Mouse (Mus musculus): ENCODE measurements around the gene Syne1. TPM values are rescaled to one million over a fixed set of nuclear protein-coding genes. Genes with fewer than 3 reads are reported as not detected.

Syne1 gene
- total RNA-seq, 1 experiment: 7.1 TPM

DNA sequence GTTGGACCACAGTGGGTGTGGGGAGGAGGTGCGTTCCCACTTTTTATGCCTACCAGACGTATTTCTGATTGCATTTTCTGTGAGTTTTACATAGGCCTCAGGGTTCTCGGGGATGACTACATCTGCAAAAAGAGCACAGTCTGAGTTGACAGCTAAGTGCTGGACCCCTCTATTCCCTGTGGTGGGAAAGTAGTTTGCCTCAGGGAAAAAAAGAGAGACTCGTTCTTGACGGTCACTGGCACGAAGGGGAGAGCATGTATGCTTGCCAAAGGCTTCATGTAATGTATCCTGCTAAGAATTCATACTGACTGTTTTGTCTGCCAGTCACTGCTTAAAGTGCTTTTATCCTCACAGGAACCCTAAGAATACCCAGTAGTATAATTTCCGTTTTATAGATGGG is 506.1 kb downstream of the Syne1 start:
- H3K9me3 ChIP-seq (ENCODE audit: control insufficient read depth, insufficient read depth, low read depth, low read length): no peaks in the 10 kb centered on the region
- no peak overlapping the region for H3K9ac ChIP-seq (ENCODE audit: insufficient read depth, low read depth, low read length, poor library complexity, severe bottlenecking)
- no peak for DNase-seq (ENCODE audit: low read depth, low spot score)
- no peaks in the 10 kb centered on the region for H3K4me1 ChIP-seq (ENCODE audit: control insufficient read depth in 2 of 2, insufficient read depth in 2 of 2, low read length in 2 of 2, poor library complexity in 1 of 2)
- in situ Hi-C loops (cut with MboI; ENCODE audit: low sequenced_read_pairs in 2 of 2, unreplicated experiment in 2 of 2): no loop called here
- no peak overlapping the region for H3K4me3 ChIP-seq (ENCODE audit: insufficient read depth in 1 of 2, low read depth in 1 of 2, low read length in 2 of 2, poor library complexity in 1 of 2, severe bottlenecking in 1 of 2)
- H3K36me3 ChIP-seq (ENCODE audit: control insufficient read depth, insufficient read depth, low read length, poor library complexity, severe bottlenecking): no peaks in the 10 kb centered on the region
- TF ChIP-seq CHD2 (IDR thresholded peaks at IDR 0.05; ENCODE audit: low read depth, low read length): no peak
- no peak for TF ChIP-seq MAFK (IDR thresholded peaks at IDR 0.05; ENCODE audit: insufficient read depth, low read depth, low read length)
- no peak for TF ChIP-seq HCFC1 (IDR thresholded peaks at IDR 0.05; ENCODE audit: borderline replicate concordance, insufficient read depth, low read length)
- no peak for TF ChIP-seq ZNF384 (IDR thresholded peaks at IDR 0.05; ENCODE audit: low read depth, low read length)
- TF ChIP-seq ZC3H11A (IDR thresholded peaks at IDR 0.05; ENCODE audit: borderline replicate concordance, low read depth, low read length): no peak
- no peak overlapping the region for H3K27ac ChIP-seq (ENCODE audit: insufficient read depth, low read depth, low read length, poor library complexity, severe bottlenecking)

DNA sequence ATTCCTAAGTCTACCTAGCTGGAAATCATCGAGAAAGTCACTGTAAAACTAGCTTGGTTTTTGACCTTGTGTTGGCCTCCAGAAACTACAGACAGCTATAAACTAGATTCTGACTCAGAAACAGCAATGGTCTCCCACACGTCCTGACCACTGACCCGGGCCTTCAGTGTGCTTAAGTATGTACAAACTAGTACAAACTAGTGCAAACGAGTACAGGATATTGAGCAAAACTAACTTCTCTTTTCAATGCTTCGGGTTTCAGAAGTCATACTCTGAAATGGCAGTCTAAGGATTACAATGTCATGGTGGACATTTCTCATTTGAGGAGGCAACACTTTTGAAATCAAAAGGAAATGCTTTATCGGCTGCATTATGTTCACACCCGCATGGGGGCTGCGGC is 506.8 kb downstream of the Syne1 start:
- Histone ChIP-seq H3K4me3 (ENCODE audit: insufficient read depth in 1 of 2, low read depth in 1 of 2, low read length in 2 of 2, poor library complexity in 1 of 2, severe bottlenecking in 1 of 2) (no peak overlapping the region), H3K9me3 (ENCODE audit: control insufficient read depth, insufficient read depth, low read depth, low read length) (no peaks in the 10 kb centered on the region), H3K27ac (ENCODE audit: insufficient read depth, low read depth, low read length, poor library complexity, severe bottlenecking) (no peak overlapping the region), H3K36me3 (ENCODE audit: control insufficient read depth, insufficient read depth, low read length, poor library complexity, severe bottlenecking) (no peaks in the 10 kb centered on the region), H3K4me1 (ENCODE audit: control insufficient read depth in 2 of 2, insufficient read depth in 2 of 2, low read length in 2 of 2, poor library complexity in 1 of 2) (no peaks in the 10 kb centered on the region), H3K9ac (ENCODE audit: insufficient read depth, low read depth, low read length, poor library complexity, severe bottlenecking) (no peak overlapping the region)
- TF ChIP-seq CHD2 (IDR thresholded peaks at IDR 0.05; ENCODE audit: low read depth, low read length) (no peak), ZNF384 (IDR thresholded peaks at IDR 0.05; ENCODE audit: low read depth, low read length) (no peak), MAFK (IDR thresholded peaks at IDR 0.05; ENCODE audit: insufficient read depth, low read depth, low read length) (no peak), HCFC1 (IDR thresholded peaks at IDR 0.05; ENCODE audit: borderline replicate concordance, insufficient read depth, low read length) (no peak), ZC3H11A (IDR thresholded peaks at IDR 0.05; ENCODE audit: borderline replicate concordance, low read depth, low read length) (no peak)
- in situ Hi-C loops (cut with MboI; ENCODE audit: low sequenced_read_pairs in 2 of 2, unreplicated experiment in 2 of 2): no loop called here
- DNase-seq (ENCODE audit: low read depth, low spot score): no peak

DNA sequence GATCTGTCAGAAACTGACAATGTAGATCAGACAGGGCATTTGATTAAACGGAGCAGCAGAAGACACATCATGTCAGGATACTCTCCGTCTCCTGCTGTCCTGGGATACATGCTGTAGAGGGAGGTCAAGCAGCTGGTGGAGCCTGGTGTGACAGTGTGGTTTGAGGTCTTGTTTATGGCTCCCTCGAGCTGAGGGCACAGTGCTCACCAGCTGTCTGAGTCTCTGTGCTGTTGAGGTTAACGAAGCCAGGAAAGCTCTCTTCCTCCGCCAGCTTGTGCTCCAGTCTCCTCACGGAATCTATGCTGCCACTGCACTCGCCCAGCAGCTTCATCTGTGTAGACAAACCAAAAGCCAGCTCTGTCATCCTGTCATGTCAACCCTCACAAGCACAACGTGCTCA is 510.0 kb downstream of the Syne1 start:
- no peak overlapping the region for H3K4me3 ChIP-seq (ENCODE audit: insufficient read depth in 1 of 2, low read depth in 1 of 2, low read length in 2 of 2, poor library complexity in 1 of 2, severe bottlenecking in 1 of 2)
- no peak overlapping the region for H3K27ac ChIP-seq (ENCODE audit: insufficient read depth, low read depth, low read length, poor library complexity, severe bottlenecking)
- no peaks in the 10 kb centered on the region for H3K4me1 ChIP-seq (ENCODE audit: control insufficient read depth in 2 of 2, insufficient read depth in 2 of 2, low read length in 2 of 2, poor library complexity in 1 of 2)
- no peaks in the 10 kb centered on the region for H3K9me3 ChIP-seq (ENCODE audit: control insufficient read depth, insufficient read depth, low read depth, low read length)
- no peak overlapping the region for H3K9ac ChIP-seq (ENCODE audit: insufficient read depth, low read depth, low read length, poor library complexity, severe bottlenecking)
- H3K36me3 ChIP-seq (ENCODE audit: control insufficient read depth, insufficient read depth, low read length, poor library complexity, severe bottlenecking): no peaks in the 10 kb centered on the region
- in situ Hi-C loops (cut with MboI; ENCODE audit: low sequenced_read_pairs in 2 of 2, unreplicated experiment in 2 of 2): no loop called here
- no peak for TF ChIP-seq ZNF384 (IDR thresholded peaks at IDR 0.05; ENCODE audit: low read depth, low read length)
- no peak for TF ChIP-seq ZC3H11A (IDR thresholded peaks at IDR 0.05; ENCODE audit: borderline replicate concordance, low read depth, low read length)
- TF ChIP-seq HCFC1 (IDR thresholded peaks at IDR 0.05; ENCODE audit: borderline replicate concordance, insufficient read depth, low read length): no peak
- no peak for TF ChIP-seq CHD2 (IDR thresholded peaks at IDR 0.05; ENCODE audit: low read depth, low read length)
- no peak for TF ChIP-seq MAFK (IDR thresholded peaks at IDR 0.05; ENCODE audit: insufficient read depth, low read depth, low read length)
- DNase-seq (ENCODE audit: low read depth, low spot score): no peak

DNA sequence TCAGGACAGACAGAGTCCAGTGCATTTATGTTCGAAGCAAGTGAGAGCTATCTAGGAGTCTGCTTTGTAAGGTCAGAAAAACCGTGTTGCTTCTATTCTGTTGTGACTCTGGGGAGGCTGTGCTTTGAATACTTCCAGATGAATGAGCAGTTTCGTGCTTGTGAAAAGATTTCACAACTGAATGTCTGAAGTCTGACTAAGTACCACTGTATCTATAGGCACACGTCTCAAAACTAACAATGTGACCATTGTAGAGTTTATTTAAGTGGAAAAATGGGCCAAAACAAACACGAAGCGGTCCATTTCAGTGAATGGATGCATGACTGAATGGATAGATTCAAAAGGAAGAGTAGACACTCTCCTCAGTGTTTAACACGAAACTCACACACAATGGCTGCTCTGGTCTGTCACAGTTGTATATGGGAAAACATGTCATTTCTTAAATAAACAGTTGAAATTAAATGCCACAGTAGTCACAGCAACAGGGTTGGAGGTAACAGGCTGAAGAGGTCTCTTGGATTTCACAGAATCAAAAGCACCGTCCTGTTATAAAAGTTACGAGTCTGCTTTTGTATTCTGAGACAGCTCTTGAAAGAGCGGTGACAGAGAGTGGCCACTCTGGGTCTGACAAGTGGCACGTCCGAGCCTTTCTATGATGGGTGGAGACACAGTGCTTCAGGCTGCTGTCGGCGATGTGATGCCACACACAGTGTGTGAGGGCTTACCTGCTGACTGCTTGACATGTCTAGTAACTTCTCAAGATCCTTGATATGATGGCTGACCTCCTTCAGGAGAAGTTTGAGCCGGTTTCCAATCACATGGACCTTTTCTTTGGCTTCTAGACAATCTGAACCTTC is 518.9 kb downstream of the Syne1 start:
- no peaks in the 10 kb centered on the region; the same call in 1 of the 2 replicates for H3K9me3 ChIP-seq (ENCODE audit: control insufficient read depth, insufficient read depth, low read depth, low read length)
- DNase-seq (ENCODE audit: low read depth, low spot score): no peak
- no peak for TF ChIP-seq HCFC1 (IDR thresholded peaks at IDR 0.05; ENCODE audit: borderline replicate concordance, insufficient read depth, low read length)
- no peak for TF ChIP-seq CHD2 (IDR thresholded peaks at IDR 0.05; ENCODE audit: low read depth, low read length)
- no peak for TF ChIP-seq MAFK (IDR thresholded peaks at IDR 0.05; ENCODE audit: insufficient read depth, low read depth, low read length)
- no peak for TF ChIP-seq ZNF384 (IDR thresholded peaks at IDR 0.05; ENCODE audit: low read depth, low read length)
- TF ChIP-seq ZC3H11A (IDR thresholded peaks at IDR 0.05; ENCODE audit: borderline replicate concordance, low read depth, low read length): no peak
- no peak overlapping the region for H3K27ac ChIP-seq (ENCODE audit: insufficient read depth, low read depth, low read length, poor library complexity, severe bottlenecking)
- no peak overlapping the region for H3K9ac ChIP-seq (ENCODE audit: insufficient read depth, low read depth, low read length, poor library complexity, severe bottlenecking)
- no peaks in the 10 kb centered on the region for H3K36me3 ChIP-seq (ENCODE audit: control insufficient read depth, insufficient read depth, low read length, poor library complexity, severe bottlenecking)
- no peaks in the 10 kb centered on the region for H3K4me1 ChIP-seq (ENCODE audit: control insufficient read depth in 2 of 2, insufficient read depth in 2 of 2, low read length in 2 of 2, poor library complexity in 1 of 2)
- H3K4me3 ChIP-seq (ENCODE audit: insufficient read depth in 1 of 2, low read depth in 1 of 2, low read length in 2 of 2, poor library complexity in 1 of 2, severe bottlenecking in 1 of 2): no peak overlapping the region
- in situ Hi-C loops (cut with MboI; ENCODE audit: low sequenced_read_pairs in 2 of 2, unreplicated experiment in 2 of 2): no loop called here
